Mouse (Mus musculus) lung, embryonic 16.5 days (tissue): ENCODE measurements around the gene Capn8. TPM values are rescaled to one million over a fixed set of nuclear protein-coding genes. Genes with fewer than 3 reads are reported as not detected.
A peak's percentile ranks its signal among the peaks of the same experiment; 100 is the strongest.

ENCODE experiments used
- ATAC-seq: fragments of 200-750 bp; cut with Nextera tagmentation; 2 replicates; pipeline ENCODE4 v1.8.0; 2017; ENCODE audit warnings: low read depth, mild to moderate bottlenecking, moderate library complexity
- H3K27ac ChIP-seq: fragments of 300-500 bp; sonication (generic); 2 replicates; pipeline ENCODE4 v1.5.1; 2014; ENCODE audit warnings: mild to moderate bottlenecking, control low read depth, low read length
- H3K27me3 ChIP-seq: fragments of 300-500 bp; sonication (generic); 2 replicates; pipeline ENCODE4 v1.6.1; 2014; ENCODE audit warnings: low read depth, low read length, mixed read lengths; ENCODE audit not compliant: control insufficient read depth, insufficient read depth
- H3K36me3 ChIP-seq: fragments of 300-500 bp; sonication (generic); 2 replicates; pipeline ENCODE4 v1.6.1; 2014; ENCODE audit warnings: low read length; ENCODE audit not compliant: control insufficient read depth, insufficient read depth
- H3K4me1 ChIP-seq: fragments of 300-500 bp; sonication (generic); replicated peaks from 2 replicates; pipeline ENCODE4 v1.6.1; 2014; ENCODE audit warnings: low read length, mixed read lengths; ENCODE audit not compliant: control insufficient read depth, insufficient read depth
- H3K4me2 ChIP-seq: fragments of 300-500 bp; sonication (generic); 2 replicates; pipeline ENCODE4 v1.6.1; 2014; ENCODE audit warnings: low read depth, low read length, control low read depth
- H3K4me3 ChIP-seq: fragments of 300-500 bp; sonication (generic); 2 replicates; pipeline ENCODE4 v1.5.1; 2014; ENCODE audit warnings: mild to moderate bottlenecking, low read length, control low read depth
- H3K9ac ChIP-seq: fragments of 300-500 bp; sonication (generic); 2 replicates; pipeline ENCODE4 v1.6.1; 2014; ENCODE audit warnings: low read length, control low read depth
- H3K9me3 ChIP-seq: fragments of 300-500 bp; sonication (generic); 2 replicates; pipeline ENCODE4 v1.6.1; 2016; ENCODE audit warnings: low read length; ENCODE audit not compliant: control insufficient read depth
- WGBS: fragments of 180-500 bp; shearing (Covaris S2); extraction: QIAGEN DNeasy Blood & Tissue Kit; methylation state at CpG from one replicate; pipeline ENCODE4 v1.1.7; 2014; 5-methylcytosine and 5-hydroxymethylcytosine counted together
- polyA plus RNA-seq: library from polyadenylated mRNA; unstranded; fragments of >200 nt; fragmentation: Nextera tagmentation; extraction: Ambion mirVana; gene quantifications from 2 replicates; pipeline ENCODE4 v1.2.1, GENCODE M21; 2015

Gene Capn8
- polyA plus RNA-seq, 1 experiment from 2014 or later, result 0.06 TPM

DNA sequence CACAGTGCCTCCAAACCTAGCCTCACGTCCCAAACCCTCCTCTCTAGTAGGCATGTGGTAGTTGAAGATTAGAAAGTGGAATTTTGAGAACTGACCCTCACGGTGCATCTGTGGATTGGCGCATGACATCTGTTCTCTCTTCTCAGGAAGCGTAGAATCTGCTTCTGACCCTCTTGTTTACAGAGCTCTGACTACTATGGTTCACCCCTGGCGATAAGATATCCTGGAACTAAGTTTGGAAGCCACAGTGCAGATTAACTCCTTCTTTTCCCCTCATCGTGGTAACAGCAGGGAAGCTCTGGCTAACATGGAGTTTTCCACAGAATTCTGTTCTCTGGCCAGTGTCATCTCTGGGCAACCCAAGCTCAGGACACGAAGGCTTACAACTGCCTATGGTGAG is 95.6 kb downstream of the Capn8 start:
- WGBS, result 40% methylated on average over 7 of the region's 7 CpGs
- H3K4me2 ChIP-seq, result no peak overlapping the region
- H3K36me3 ChIP-seq, result no peaks in the 10 kb centered on the region
- H3K4me1 ChIP-seq, result peaks cover 24% of the 10 kb centered on the region
- no peaks in the 10 kb centered on the region for H3K27me3 ChIP-seq
- no peak overlapping the region for H3K9ac ChIP-seq
- ATAC-seq, result no peak
- no peaks in the 10 kb centered on the region for H3K9me3 ChIP-seq
- H3K27ac ChIP-seq, result no peak overlapping the region
- H3K4me3 ChIP-seq, result no peak overlapping the region

DNA sequence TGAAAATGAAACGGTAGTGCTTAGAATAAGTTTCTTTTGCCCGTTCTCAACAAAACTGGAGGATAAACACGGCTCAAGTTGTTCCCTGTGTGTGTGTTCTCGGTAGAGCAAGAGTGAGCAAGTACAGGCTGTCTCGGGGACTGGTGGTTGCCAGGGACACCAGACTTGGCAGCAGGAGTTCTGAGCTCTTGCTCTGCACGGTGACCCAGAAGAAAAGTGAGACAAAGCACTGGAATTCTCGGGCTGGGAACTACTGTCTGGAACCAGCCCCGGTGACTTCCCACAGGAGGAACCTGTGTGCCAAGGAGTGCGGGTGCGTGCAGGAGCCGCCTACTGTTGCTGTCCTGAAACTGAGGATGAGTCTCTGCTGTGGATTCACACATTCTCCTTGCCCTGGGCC is 98.9 kb downstream of the Capn8 start:
- no peaks in the 10 kb centered on the region for H3K27me3 ChIP-seq
- no peak overlapping the region for H3K4me2 ChIP-seq
- H3K36me3 ChIP-seq, result no peaks in the 10 kb centered on the region
- H3K4me1 ChIP-seq, result peaks cover 24% of the 10 kb centered on the region
- H3K9ac ChIP-seq, result peak overlapping the region; percentile 25; the same call in 1 of the 2 replicates
- peak overlapping the region; percentile 53 for H3K27ac ChIP-seq
- no peak overlapping the region for H3K4me3 ChIP-seq
- WGBS, result 35% methylated on average over 11 of the region's 11 CpGs
- ATAC-seq, result peak; percentile 75
- H3K9me3 ChIP-seq, result no peaks in the 10 kb centered on the region

DNA sequence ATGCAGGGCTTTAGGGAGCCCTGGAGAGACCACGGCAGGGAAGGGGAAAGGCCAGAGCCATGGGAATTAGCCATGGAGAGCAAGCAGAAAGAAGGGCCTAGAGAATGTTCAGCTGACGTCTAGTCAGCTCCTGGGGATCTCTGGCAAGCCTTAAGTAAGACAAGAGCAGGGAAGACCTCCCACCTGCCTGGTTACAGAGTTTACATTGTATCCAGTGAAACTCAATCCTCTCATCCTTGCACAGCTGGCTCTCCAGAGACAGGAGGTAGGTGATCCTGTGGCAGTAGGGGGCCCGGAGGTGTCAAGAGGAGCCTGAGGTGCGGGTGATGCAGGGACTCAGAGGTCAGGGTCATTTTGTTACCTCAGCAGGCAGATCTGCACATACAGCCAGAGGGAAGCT is 100.0 kb downstream of the Capn8 start:
- ATAC-seq, result no peak
- Histone ChIP-seq H3K4me2 (no peak overlapping the region), H3K27me3 (no peaks in the 10 kb centered on the region), H3K9ac (no peak overlapping the region), H3K4me3 (no peak overlapping the region), H3K4me1 (peaks cover 29% of the 10 kb centered on the region), H3K36me3 (no peaks in the 10 kb centered on the region), H3K9me3 (no peaks in the 10 kb centered on the region), H3K27ac (no peak overlapping the region)
- 54% methylated on average over 4 of the region's 4 CpGs for WGBS

DNA sequence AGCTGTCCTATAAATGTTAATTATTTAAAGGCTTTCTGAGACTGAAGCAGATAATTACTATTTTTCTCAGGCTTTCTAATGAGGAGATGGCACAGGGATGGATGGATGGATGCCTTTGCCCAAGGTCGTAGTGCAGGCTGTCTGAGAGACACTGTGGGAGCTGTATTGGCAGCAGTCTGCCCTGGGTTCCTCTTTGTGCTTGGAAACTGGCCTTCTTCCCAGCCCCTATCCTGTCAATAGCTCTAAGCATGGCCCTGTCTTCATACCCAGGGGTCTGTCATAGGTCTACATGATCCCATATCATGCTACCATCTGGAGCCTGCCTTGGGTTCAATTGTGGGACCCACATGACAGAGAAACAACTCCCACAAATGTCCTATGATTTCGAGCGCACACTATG is 102.5 kb downstream of the Capn8 start:
- no peaks in the 10 kb centered on the region for H3K9me3 ChIP-seq
- no peak overlapping the region for H3K9ac ChIP-seq
- H3K4me1 ChIP-seq, result peaks cover 35% of the 10 kb centered on the region
- WGBS, result 92% methylated on average over 3 of the region's 3 CpGs
- no peak overlapping the region for H3K27ac ChIP-seq
- no peaks in the 10 kb centered on the region for H3K36me3 ChIP-seq
- H3K4me3 ChIP-seq, result no peak overlapping the region
- no peak for ATAC-seq
- H3K4me2 ChIP-seq, result no peak overlapping the region
- H3K27me3 ChIP-seq, result no peaks in the 10 kb centered on the region

DNA sequence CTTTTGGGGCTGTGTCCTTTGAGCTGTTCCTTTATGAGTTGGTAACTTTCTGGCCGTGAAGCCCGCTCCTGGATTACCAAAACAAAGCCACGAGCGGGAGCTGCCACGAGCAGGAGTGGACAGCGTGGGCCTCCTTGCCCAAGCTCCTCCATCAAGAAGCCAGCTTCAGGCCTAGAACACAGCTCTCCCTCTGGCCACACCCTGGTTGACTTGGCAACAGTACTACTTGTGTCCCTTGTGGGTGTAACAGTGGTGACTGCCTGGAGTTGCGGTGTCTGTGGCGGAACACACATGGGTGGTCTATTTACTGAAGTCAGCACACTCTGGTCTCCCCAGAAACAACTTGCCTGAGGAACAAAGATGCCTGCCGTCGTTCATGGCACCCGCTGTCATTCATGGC is 104.9 kb downstream of the Capn8 start:
- Histone ChIP-seq H3K27me3 (no peaks in the 10 kb centered on the region), H3K36me3 (no peaks in the 10 kb centered on the region), H3K27ac (peak overlapping the region; percentile 48), H3K4me1 (peaks cover 21% of the 10 kb centered on the region), H3K9me3 (peaks cover 5% of the 10 kb centered on the region; the same call in 1 of the 2 replicates), H3K4me2 (no peak overlapping the region), H3K9ac (peak overlapping the region; percentile 7; the same call in 1 of the 2 replicates), H3K4me3 (no peak overlapping the region)
- WGBS, result 56% methylated on average over 11 of the region's 11 CpGs
- ATAC-seq, result peak; percentile 23; the same call in 1 of the 2 replicates

DNA sequence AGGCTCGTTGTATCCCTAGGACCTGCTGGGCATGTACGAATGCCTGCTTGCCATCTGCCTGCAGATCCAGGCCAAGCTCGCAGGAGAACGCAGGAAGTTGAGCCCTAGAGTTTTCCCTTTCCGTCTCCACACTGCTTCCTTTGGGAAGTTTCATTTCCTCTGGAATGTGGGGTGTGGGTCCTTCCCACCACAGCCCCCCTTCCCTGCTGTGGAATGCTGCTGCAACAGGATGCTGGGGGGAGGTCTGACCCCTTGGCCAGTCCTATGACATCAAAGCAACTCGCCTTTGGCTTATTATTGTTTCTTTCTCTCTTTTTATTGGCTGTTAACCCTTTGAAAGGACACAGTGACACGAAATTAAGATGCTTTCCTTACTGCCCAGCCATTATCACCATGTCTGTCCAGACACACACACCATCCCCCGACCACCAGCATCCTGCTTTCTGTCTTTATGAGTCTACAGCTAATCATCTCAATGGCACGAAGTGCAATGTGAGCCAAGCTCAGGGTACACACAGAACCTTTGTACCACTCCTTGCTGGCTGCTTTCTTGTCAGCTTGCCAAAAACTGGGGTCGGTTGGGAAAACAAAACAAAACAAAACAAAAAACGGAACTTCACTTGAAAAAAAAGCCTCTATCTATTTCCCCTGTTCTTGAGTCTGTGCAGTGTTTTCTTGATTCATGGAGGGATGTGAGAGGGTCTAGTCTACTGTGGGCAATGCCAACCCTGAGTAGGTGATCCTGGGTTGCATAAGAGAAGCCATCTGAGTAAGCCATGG is 105.9 kb downstream of the Capn8 start:
- H3K27me3 ChIP-seq, result no peaks in the 10 kb centered on the region
- peak; percentile 79 for ATAC-seq
- H3K4me2 ChIP-seq, result no peak overlapping the region

DNA sequence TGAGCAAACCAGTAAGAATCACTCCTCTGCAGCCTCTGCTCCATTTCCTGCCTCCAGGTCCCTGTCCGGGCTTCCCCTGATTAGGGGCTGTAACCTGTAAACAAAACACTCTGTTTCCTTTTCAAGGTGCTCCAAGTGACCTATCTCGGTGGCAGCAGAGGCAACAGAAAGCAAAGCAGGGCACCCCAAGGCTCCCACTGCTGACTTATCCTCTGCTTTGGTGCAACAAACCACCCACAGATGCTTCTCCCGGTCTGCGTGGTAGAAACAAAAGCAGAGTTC is 106.5 kb downstream of the Capn8 start:
- Histone ChIP-seq H3K27me3 (no peaks in the 10 kb centered on the region), H3K4me3 (no peak overlapping the region), H3K9ac (no peak overlapping the region), H3K9me3 (peaks cover 5% of the 10 kb centered on the region; the same call in 1 of the 2 replicates), H3K36me3 (no peaks in the 10 kb centered on the region), H3K27ac (peak overlapping the region; percentile 65), H3K4me1 (peaks cover 28% of the 10 kb centered on the region), H3K4me2 (no peak overlapping the region)
- no peak for ATAC-seq
- 42% methylated on average over 4 of the region's 4 CpGs for WGBS

More for the DNA sequence above, 105.9 kb downstream of the Capn8 start:
- peak overlapping the region; percentile 65 for H3K27ac ChIP-seq
- no peaks in the 10 kb centered on the region for H3K36me3 ChIP-seq
- peaks cover 28% of the 10 kb centered on the region for H3K4me1 ChIP-seq
- WGBS, result 23% methylated on average over 11 of the region's 11 CpGs
- H3K4me3 ChIP-seq, result no peak overlapping the region
- H3K9ac ChIP-seq, result no peak overlapping the region
- H3K9me3 ChIP-seq, result peaks cover 5% of the 10 kb centered on the region; the same call in 1 of the 2 replicates

DNA sequence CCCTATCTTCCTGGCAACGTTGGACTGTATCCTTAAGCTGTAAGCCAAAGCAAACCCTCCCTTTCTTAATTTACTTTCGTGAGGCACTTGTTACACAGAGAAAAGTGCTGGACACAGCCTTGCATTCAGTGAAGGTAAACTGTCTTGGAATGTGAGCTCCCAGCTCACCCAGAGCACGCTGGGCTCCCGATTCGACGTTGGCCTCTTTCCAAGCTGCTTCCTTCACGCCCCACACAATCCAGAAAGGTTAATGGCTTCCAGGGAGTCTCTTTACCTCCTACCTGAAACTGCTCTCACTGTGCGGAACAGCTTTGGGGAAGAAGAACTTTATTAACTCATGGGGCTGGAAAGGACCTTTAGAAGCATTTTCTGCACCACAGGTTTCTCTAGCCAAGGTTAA is 110.5 kb downstream of the Capn8 start:
- Histone ChIP-seq H3K27ac (peak overlapping the region; percentile 77), H3K9ac (no peak overlapping the region), H3K27me3 (no peaks in the 10 kb centered on the region), H3K36me3 (no peaks in the 10 kb centered on the region), H3K9me3 (peaks cover 5% of the 10 kb centered on the region; the same call in 1 of the 2 replicates), H3K4me1 (peaks cover 22% of the 10 kb centered on the region), H3K4me2 (no peak overlapping the region), H3K4me3 (no peak overlapping the region)
- ATAC-seq, result peak; percentile 30; the same call in 1 of the 2 replicates
- WGBS, result 29% methylated on average over 8 of the region's 8 CpGs

DNA sequence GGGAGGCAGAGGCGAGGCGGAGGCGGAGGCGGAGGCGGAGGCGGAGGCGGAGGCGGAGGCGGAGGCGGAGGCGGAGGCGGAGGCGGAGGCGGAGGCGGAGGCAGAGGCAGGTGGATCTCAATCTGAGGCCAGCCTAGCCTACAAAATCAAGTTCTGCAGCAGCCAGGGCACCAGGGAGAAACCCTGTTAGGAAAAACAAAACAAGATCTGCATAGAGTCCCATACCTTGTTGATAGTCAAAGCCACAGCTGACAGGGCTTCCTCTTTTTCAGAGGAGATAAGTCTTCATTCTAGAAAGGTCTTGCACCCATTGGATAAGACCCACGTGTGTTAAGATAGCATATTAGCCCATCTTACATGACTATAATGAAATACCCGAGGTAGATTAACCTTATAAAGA is 113.3 kb downstream of the Capn8 start:
- no peak overlapping the region for H3K4me2 ChIP-seq
- no peaks in the 10 kb centered on the region for H3K36me3 ChIP-seq
- H3K9me3 ChIP-seq, result peaks cover 5% of the 10 kb centered on the region; the same call in 1 of the 2 replicates
- no peak overlapping the region for H3K9ac ChIP-seq
- ATAC-seq, result no peak
- peak overlapping the region; percentile 91 for H3K27ac ChIP-seq
- WGBS, result 93% methylated on average over 17 of the region's 17 CpGs
- no peaks in the 10 kb centered on the region for H3K27me3 ChIP-seq
- H3K4me3 ChIP-seq, result no peak overlapping the region
- peaks cover 16% of the 10 kb centered on the region for H3K4me1 ChIP-seq
